ENCODE assay signal across 21 mouse cellular contexts in genomic region chr15:12675366-12675765, GRCm38 (mm10).
DNase-seq lines count a peak whose midpoint lies in the region; ATAC-seq and TF ChIP-seq lines count a peak whose summit lies in the region.
"Had no signal": no experiment of that assay in that cellular context is flagged by ENCODE, and none has a peak within 500 bp of the region (broad histone marks: within the 10 kb centered on the region; RNA-seq: fewer than 3 reads in every experiment).

No protein-coding gene starts in this region.

- H3K36me3 ChIP-seq in hindbrain, postnatal 0 days (ENCODE audit: insufficient read depth, low read length): no peaks in the 10 kb centered on the region
- H3K36me3 ChIP-seq in hindbrain, embryonic 13.5 days: no peaks in the 10 kb centered on the region
- H3K36me3 ChIP-seq: embryonic facial prominence, embryonic 12.5 days; forebrain, embryonic 12.5 days; hindbrain, embryonic 10.5 days; hindbrain, embryonic 15.5 days had no signal

- no peak overlapping the region for H3K4me3 ChIP-seq in gastrocnemius, adult 2 months
- no peak overlapping the region for H3K4me3 ChIP-seq in hindbrain, postnatal 0 days (ENCODE audit: low read length)
- H3K4me3 ChIP-seq in hindbrain, embryonic 13.5 days: no peak overlapping the region
- H3K4me3 ChIP-seq: embryonic facial prominence, embryonic 12.5 days; forebrain, embryonic 12.5 days; heart, adult 2 months; heart, embryonic 12.5 days; hindbrain, embryonic 10.5 days; hindbrain, embryonic 15.5 days had no signal

- H3K4me1 ChIP-seq in hindbrain, postnatal 0 days (ENCODE audit: insufficient read depth, low read length): no peaks in the 10 kb centered on the region
- 0 out of 2 replicates have a peak, but pooled peaks cover 3% of the 10 kb centered on the region for H3K4me1 ChIP-seq in hindbrain, embryonic 13.5 days (replicated peaks)
- H3K4me1 ChIP-seq: forebrain, embryonic 12.5 days; hindbrain, embryonic 10.5 days; hindbrain, embryonic 15.5 days had no signal

- no peak overlapping the region for H3K4me2 ChIP-seq in hindbrain, postnatal 0 days (ENCODE audit: low read depth, low read length)
- H3K4me2 ChIP-seq in hindbrain, embryonic 13.5 days: no peak overlapping the region
- H3K4me2 ChIP-seq: embryonic facial prominence, embryonic 12.5 days; forebrain, embryonic 12.5 days; heart, embryonic 12.5 days; hindbrain, embryonic 15.5 days had no signal

- intact Hi-C loops in gastrocnemius, adult 2 months (cut with DNase I): no loop called here
- intact Hi-C loops in gastrocnemius, postnatal 36 days (cut with DNase I): no loop called here

- no peak overlapping the region for H3K9ac ChIP-seq in hindbrain, postnatal 0 days (replicated peaks; ENCODE audit: low read length)
- no peak overlapping the region for H3K9ac ChIP-seq in hindbrain, embryonic 13.5 days
- H3K9ac ChIP-seq: embryonic facial prominence, embryonic 12.5 days; forebrain, embryonic 12.5 days; heart, embryonic 12.5 days; hindbrain, embryonic 15.5 days had no signal

- H3K9me3 ChIP-seq in hindbrain, postnatal 0 days (ENCODE audit: low read length): no peaks in the 10 kb centered on the region
- no peaks in the 10 kb centered on the region for H3K9me3 ChIP-seq in hindbrain, embryonic 13.5 days
- H3K9me3 ChIP-seq: embryonic facial prominence, embryonic 12.5 days; forebrain, embryonic 12.5 days; hindbrain, embryonic 10.5 days; hindbrain, embryonic 15.5 days had no signal

- WGBS in hindbrain, postnatal 0 days: 78% methylated on average over 3 of the region's 3 CpGs
- WGBS in hindbrain, embryonic 13.5 days: 83% methylated on average over 3 of the region's 3 CpGs

- no peak for TF ChIP-seq CTCF in gastrocnemius, adult 2 months (IDR thresholded peaks at IDR 0.05)
- no peak for TF ChIP-seq CTCF in hindbrain, postnatal 0 days (IDR thresholded peaks at IDR 0.05; ENCODE audit: low read depth)

- no peaks in the 10 kb centered on the region for H3K27me3 ChIP-seq in hindbrain, postnatal 0 days (ENCODE audit: insufficient read depth, low read length)
- H3K27me3 ChIP-seq in hindbrain, embryonic 13.5 days: no peaks in the 10 kb centered on the region
- H3K27me3 ChIP-seq: CH12.LX; embryonic facial prominence, embryonic 12.5 days; forebrain, embryonic 12.5 days; heart, embryonic 12.5 days; hindbrain, embryonic 15.5 days had no signal

- H3K27ac ChIP-seq in gastrocnemius, adult 2 months: no peak overlapping the region
- H3K27ac ChIP-seq in hindbrain, postnatal 0 days: no peak overlapping the region
- H3K27ac ChIP-seq in hindbrain, embryonic 13.5 days: no peak overlapping the region
- H3K27ac ChIP-seq: embryonic facial prominence, embryonic 12.5 days; forebrain, embryonic 12.5 days; heart, adult 2 months; hindbrain, embryonic 10.5 days; hindbrain, embryonic 15.5 days had no signal

- 0 out of 2 replicates have a peak, but pooled peaks have one; percentile 16 for ATAC-seq in hindbrain, postnatal 0 days
- no peak for ATAC-seq in hindbrain, embryonic 13.5 days (ENCODE audit: low FRiP score)
- ATAC-seq: forebrain, embryonic 16.5 days; inflammation-experienced regulatory T-cells, adult 6 months; intestine, postnatal 0 days had no signal

- peak; percentile 26 for DNase-seq in gastrocnemius, adult 2 months
- no peak for DNase-seq in gastrocnemius, postnatal 36 days
- DNase-seq in hindbrain, postnatal 0 days (ENCODE audit: low spot score): no peak
- peak; percentile 14 for DNase-seq in MN1 (ENCODE audit: low spot score)
- peak; percentile 42 for DNase-seq in skeletal muscle tissue, adult 2 months (ENCODE audit: low read depth, low spot score)
- DNase-seq: adrenal gland, adult 2 months; adrenal gland, postnatal 25 days; cerebellum, adult 18-20 months; cerebellum, adult 9-11 months; embryo, embryonic 11 days; heart, adult 2 months had no signal

Comparison
In these comparisons a context has a peak if more than half of its experiments do, and no peak if none do; other contexts are left out.
1. DNase-seq: peak in gastrocnemius, adult 2 months (single experiment), MN1 (single experiment) and skeletal muscle tissue, adult 2 months (single experiment); none in gastrocnemius, postnatal 36 days (0 of 2) and hindbrain, postnatal 0 days (single experiment).